Mouse (Mus musculus): ENCODE measurements around the gene Rpl3.

DNA sequence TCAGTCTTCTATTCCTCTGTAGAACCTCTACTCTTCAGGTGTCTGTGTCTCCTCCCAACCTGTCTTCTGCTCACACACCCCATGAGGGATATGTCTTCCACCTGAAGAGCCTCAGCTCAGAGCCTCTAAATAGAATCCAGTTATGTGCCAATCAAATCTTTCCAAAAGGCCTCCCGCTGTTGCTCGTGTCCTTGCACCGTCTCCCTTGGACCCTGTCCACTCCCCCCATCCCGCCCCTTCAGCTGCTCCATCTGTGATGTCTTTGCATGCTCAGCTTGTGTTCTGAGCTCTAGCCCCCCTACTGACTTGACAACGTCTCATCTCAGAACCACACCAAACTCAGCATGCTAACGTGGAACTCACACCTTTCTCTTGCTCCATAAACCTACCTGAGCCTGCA is 39.8 kb upstream of the Rpl3 start:
- TF ChIP-seq EP300 (IDR thresholded peaks at IDR 0.05; ENCODE audit: low read depth): no peak
- no peak for TF ChIP-seq CTCF (IDR thresholded peaks at IDR 0.05; ENCODE audit: low read depth)
